Mouse (Mus musculus) thymus, postnatal 0 days (tissue): ENCODE results near the gene Slc12a6. TPM values are rescaled to one million over a fixed set of nuclear protein-coding genes. Genes with fewer than 3 reads are reported as not detected.

Source experiments
- DNase-seq: peaks from one replicate; pipeline ENCODE4 v3.0.0-alpha.2; 2015; ENCODE audit warnings: low spot score
- polyA plus RNA-seq: library from polyadenylated mRNA; unstranded; fragments of >200 nt; fragmentation: Nextera tagmentation; extraction: Ambion mirVana; gene quantifications from 2 replicates; pipeline ENCODE4 v1.2.1, GENCODE M21; 2015

Gene Slc12a6
- polyA plus RNA-seq, result 15.8 and 19.4 TPM in 2 replicates

DNA sequence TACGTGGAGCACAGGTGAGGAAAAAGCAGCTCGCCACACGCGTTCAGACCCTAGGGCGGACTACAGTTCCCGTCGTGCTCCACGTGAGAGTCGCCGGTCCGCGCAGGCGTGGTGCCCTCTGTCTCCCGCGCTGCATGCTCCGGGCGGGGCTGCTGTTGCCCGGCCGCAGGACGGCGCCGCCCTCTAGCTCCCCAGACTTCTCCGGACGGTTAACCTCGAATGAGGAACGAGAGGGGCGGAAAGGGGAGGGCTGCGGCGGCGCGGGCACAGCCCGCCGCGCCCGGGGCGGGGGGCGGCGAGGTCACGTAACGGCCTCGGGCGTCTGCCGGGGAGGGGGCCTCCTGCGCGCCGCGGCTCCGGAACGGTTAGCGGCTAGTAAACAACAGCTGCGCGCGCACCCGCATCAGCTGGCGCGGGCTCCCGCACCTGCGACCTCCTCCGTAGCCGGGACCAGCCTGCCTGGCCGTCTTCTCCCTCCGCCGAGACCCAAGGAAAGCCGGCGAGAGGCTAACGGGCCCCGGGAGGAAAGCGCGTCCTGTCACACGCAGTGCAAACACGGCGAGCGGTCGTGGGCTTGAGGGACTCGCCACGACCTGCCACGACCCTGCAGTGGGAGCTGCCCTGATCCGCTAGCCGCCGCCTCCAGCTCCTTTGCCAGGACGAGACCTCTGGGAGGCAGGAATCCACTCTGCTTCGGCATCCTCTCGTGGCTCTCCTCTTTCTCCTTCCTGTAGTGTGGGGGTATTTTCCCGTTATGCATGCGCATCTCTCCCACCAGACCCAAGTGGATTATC is at the start of gene Slc12a6:
Gene Slc12a6, plus strand, starts transcription at position 378 of the 794 bp plus-strand sequence.
- peak; percentile 94 for DNase-seq

DNA sequence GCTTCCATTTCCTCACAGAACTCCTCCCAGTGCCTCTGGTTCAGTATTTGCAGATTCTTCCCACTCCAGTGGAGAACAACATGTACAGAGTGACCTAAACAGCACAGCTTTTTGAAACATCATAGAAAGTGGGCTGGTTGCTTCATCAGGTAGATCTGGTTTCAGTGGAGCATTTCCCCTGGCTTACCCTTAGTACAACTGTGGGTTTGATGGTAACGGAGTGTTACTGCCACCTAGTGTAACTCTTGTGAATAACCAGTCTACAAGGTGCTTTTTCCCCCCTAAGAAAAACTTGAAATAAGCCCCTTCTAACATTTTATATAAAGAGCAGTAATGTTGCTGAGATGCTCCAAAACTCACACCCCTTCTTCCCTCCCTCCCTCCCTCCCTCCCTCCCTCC is 49.6 kb upstream of the Slc12a6 start:
- DNase-seq, result peak; percentile 30

DNA sequence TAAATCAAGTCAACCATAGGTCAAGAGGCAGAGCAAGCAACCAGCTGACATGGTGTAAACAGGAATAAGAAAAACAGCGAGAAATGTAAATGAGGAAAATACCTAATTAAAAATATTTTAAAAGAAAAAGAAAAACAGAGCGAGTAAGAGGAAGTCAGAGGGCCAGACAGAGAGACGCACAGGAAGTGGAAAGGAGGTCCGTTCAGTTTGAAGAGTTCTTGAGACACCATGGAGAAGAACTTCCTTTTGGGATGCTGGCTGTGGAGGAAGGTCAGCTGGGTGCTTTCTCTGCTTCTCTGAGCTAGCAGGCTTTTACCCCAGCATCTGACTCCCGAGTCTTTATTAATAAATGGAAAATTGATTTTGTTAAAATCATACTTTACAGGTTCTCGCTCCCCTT is 48.0 kb upstream of the Slc12a6 start:
- no peak for DNase-seq

DNA sequence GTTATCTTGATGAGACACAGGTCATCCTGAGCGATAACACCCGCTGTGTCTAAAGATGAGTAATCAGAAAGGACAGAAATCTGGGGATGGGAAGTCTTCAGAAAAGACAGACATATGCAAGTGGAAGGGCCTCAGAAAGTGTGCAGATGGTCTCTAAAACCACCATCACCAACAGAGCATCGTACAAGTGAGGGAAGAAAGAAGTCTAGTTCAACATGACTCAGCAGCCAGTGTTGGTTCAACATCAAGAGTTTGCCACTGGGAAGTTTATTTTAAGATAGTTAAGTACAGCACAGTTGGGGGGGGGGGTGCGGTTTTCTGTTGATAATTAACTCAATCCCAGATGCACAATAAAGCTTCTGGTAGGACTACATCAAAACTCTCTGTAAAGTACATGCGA is 44.7 kb upstream of the Slc12a6 start:
- no peak for DNase-seq

DNA sequence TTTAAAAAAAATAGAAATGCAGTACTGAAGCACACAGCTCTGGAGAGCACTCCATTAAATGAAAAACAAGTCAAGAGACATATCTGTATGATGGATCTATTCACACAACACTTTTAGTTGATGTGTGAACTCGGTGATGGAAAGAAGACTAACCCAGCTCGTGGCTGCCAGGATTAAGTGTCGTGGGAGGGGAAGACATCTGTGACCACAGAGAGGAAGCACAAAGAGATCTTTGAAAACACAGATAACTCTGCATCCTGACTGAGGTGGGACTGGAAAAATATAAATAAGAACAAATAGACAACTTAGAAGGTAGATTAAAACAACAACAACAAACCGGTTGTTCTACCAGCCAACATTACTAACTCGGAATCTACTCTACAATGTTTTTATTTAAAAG is 43.0 kb upstream of the Slc12a6 start:
- DNase-seq, result peak; percentile 9

DNA sequence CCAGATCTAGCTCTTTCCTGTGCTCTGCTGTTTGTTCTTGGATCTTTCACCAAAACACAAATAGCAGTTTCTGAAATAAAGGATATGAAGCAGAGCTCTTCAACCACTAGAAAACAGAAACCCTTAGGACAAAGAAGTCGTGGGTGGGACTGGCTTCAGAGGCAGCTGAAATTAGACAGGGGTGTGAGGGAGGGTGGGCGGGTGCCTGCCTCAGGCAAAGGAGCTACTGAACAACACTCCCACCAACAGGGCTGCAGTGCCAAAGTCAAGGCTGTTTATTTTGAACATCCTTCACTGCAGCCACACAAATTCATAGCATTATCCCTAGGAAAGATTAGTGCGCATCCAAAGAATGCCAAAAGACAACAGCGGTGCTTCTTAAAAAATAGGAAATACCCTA is 41.3 kb upstream of the Slc12a6 start:
- no peak for DNase-seq

DNA sequence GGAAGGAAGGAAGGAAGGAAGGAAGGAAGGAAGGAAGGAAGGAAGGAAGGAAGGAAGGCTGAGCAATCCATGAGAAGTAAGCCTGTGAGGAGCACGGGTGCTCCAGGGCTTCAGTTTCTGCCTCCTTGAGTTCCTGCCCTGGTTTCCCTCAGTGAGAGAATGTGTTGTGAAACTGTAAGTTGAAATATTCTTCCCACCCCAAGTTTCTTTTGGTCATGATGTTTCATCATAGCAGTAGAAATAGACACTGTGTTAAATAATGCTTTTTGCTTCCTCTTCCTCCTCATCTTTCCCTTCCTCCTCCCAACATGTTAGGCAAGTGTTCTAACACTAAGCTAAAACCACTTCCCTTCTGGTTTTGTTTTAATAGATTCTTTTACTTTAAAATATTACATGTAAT is 33.0 kb upstream of the Slc12a6 start:
- DNase-seq, result no peak

DNA sequence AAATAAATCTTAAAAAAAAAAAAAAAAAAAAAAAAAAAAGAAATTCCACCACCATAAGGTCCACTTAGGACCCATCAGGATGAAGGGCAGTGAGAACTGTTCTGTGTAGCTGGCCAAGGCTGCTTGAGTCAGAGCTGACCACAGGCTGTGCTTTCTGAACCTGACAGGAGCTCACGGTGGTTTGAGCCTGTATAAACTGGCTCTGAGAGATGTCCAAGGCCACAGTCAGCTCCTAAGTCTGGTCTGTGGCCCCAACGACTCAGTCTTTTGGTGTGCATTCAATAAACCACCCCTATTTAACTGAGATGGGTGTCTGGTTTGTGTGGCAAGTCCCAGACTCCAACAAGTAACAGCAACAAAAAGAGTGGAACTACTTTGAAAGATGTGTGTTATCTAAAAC is 29.0 kb upstream of the Slc12a6 start:
- no peak for DNase-seq

DNA sequence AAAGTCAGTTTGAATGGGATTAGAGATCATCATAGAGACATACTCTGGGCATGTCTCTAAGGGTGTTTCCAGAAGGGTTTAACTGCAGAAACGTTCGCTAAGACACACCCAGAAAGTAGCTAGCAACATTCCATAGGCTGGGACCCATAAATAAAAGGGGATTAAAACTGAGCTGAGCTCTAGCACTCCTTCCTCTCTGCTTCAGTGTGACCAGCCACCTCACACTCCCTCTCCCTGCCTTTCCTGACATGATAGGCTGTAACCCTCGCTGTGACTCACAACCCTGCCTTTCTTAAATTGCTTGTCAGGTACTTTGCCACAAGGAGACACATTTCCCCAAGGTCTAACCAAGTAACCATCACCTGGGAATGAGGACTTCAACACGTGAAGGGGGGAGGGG is 27.6 kb upstream of the Slc12a6 start:
- DNase-seq, result no peak

DNA sequence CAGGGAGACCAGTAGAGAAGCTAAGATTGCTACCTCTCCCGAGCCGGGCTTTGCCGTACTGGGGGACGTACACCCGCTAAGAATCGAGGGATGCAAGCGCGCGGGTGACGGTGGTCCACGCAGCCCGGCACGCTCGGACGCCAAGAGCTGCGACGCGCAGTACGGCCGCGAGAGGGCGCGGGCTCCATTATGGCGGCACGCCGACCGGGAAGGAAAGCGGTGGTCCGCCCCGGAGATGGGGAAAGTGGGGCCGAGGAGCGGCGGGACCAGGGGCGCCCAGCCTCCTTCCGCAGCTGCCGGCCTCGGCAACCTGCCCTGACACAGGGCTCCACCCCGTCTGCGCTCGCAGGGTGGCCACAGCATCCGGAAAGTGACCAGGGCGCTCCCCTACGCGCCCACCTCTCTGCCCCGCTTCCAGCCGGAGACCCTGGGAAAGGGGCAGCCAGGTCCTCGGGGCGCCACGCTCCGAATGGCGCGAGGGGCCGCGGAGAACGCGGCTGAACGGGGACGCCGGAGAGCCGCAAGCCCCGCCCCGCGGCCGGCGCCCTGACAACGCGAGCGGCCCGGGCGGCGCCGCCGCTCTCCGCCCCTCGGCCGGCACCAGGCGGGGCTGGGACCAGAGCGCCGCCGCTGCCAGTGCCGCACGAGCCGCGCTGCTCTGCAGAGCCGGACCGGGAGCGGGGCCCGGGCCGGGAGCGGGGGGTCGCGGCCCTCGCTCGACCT is 26.3 kb upstream of the Slc12a6 start, which contains the start of gene Lpcat4:
Gene Lpcat4, plus strand, starts transcription at position 257 of the 723 bp plus-strand sequence.
- DNase-seq, result peak; percentile 80

DNA sequence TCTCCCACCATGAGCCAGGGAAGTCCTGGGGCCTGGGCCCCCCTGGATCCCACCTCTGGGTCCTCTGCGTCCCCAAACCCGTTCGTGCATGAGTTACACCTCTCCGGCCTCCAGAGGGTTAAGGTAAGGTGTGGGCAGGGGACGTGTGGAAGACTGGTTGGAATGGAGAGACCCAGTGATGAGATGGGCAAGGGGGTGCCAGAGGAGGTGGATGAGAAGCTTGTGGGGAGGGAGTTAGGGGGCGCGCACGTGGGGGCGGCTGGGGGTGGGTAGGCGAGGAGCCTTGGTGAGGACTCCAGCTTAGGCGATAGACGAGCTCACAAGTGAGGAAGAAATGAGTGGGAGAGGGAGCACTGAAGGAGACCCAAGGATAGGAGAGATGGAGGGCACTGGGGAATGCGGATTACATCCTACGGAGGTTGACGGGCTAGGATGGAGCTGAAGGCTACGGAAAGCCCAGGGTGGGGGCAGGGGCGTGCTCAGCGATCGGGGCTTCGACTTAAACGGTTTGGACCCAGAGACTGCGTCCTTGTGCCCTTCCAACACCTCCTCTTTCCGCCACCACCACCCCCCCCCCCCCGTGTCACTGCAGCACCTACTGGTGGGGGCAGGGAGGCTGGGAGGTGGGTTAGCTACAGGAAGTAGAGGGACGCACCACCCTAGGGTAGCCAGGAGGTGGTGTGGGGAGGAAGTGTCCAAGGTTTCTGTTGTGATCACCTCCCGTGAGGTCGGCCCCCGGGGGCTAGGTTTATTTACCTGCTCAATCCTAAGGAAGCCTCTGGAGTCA is 25.5 kb upstream of the Slc12a6 start:
- peak; percentile 51 for DNase-seq

DNA sequence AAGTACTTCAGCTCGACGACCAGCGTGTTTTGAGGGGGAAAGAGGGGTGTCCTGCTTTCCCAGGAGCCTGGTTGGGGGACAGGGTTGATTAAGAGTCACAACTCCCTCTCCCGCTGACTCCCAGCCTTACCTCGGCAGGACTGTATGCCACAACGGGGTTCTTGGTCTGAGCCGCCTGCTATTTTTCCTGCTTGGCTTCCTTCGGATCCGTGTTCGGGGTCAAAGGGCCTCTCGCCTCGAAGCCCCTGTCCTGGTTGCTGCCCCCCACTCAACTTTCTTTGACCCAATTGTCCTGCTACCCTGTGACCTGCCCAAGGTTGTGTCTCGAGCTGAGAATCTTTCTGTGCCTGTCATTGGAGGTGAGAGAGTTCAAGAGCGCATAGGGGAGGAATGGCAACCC is 23.8 kb upstream of the Slc12a6 start:
- DNase-seq, result no peak

DNA sequence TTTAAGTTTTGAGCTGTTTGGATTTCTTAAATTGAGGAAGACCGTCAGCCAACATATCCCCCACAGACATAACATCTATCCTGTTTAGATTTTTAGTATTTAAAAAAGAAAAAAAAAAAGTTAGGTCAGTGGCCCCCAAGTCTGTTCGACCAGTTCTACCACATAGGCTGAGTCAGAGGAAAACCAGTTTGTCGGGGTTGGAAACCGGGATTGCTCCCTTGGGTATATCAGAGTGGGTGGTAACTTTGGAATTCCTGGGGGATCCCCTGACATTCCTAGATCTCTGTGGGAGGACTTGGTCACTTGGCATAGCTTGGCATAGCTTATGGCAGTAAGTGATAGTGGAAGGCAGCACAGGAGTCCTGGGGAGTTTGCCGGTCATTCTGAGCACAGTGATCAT is 20.3 kb upstream of the Slc12a6 start:
- no peak for DNase-seq

DNA sequence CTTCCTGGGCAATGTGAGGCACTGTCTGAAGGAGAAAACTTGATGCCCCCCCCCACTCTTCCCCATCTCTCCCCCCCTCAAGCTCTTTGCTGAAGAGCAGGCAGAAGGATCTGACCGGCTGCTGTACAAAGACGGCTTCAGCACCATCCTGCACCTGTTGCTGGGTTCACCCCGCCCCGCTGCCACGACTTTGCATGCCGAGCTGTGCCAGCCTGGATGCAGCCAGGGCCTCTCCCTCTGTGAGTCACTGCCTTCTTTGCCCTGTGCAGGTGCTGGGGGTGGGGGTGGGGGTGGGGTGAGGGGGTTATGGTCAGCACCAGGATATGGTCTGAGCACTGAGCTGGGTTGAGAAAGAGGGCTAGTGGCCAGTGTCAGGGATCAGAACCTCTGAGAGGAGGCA is 19.4 kb upstream of the Slc12a6 start:
- DNase-seq, result no peak

DNA sequence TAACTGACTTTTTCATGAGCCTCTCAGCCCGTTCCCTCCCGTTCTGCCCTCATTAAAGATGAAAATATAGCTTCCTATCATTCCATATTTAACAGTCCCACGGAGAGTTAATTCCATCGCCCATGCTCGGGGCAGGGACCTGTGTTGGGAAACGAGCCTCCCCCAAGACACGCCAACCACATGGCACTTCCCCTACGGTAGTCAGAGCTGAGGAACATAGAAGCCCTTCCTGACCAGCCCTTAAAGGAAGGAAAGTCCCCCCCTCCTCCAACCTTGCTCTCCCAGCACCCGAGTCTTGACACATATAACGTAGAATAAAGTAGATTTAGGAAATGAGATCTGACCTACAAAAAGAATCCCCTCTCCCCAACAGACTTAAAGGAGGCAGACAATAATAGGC is 18.3 kb upstream of the Slc12a6 start:
- no peak for DNase-seq

DNA sequence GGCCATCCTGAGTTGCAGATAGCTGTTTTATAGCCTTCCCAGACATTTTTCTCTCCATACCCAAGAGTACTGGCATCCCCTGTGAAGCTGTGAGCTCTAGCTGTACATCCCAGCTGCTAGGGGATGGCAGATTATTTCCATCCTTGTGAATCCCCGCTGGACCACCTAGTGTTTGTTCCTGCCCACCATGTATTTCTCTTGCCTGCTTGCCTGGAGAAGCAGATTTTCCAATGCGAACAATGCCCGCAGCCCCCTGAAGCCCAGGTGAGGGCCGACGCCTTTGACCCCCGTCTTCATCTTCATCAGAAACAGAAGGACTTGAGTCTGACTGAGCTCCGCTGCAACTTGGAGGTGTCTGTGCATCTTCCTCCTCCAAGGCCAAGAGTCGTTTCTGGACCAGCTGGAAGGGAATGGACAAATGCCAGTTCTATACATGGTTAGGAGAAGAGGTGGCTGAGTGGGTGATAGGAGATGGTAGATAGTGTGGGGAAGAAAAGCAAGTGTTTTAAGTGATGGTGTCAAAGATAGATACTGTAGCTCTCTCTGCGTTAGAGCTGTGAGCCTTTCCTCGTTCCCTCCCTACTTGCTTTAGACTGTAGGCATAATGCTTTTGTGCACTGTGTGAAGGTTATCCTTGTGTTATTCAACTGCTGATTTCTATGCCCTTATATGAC is 15.7 kb upstream of the Slc12a6 start:
- no peak for DNase-seq

DNA sequence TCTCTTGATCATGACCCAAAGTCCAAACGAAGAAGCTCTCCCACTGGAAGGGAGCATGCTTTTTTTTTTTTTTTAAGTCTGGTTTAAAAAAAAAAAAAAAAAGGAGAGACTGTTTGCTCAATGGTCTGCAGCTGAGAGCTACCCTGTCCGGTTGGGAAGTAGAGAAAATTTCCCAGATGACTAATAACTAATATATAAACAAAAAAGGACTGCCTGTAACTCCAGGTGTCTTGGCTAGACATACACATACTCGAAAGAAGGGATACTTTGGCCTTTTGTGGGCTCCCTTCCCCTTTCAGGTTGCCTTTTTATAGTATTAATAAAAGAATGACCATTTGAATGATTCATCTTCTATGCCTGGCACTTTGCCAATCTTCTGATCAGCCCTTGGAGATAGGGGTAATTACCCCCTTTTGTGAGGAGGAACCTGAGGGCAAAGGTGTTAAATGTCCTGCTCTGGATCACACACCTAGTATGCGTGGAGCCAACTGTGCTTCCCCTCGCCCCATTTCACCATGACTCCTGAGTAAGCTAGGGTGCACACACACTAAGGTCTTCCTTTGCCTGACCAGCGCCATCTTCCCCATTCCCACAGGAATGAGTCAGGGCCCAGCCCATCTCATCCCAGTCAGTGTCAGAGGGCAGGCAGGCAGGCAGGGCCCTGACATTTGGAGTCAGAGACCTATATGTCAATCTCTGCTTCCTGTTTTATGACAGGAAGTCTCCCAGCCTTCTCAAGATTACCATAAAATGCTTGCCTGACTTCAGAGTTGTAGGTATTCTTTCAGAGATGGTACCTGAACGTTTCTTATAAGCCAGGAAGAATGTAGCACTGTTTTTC is 10.7 kb upstream of the Slc12a6 start:
- no peak for DNase-seq

DNA sequence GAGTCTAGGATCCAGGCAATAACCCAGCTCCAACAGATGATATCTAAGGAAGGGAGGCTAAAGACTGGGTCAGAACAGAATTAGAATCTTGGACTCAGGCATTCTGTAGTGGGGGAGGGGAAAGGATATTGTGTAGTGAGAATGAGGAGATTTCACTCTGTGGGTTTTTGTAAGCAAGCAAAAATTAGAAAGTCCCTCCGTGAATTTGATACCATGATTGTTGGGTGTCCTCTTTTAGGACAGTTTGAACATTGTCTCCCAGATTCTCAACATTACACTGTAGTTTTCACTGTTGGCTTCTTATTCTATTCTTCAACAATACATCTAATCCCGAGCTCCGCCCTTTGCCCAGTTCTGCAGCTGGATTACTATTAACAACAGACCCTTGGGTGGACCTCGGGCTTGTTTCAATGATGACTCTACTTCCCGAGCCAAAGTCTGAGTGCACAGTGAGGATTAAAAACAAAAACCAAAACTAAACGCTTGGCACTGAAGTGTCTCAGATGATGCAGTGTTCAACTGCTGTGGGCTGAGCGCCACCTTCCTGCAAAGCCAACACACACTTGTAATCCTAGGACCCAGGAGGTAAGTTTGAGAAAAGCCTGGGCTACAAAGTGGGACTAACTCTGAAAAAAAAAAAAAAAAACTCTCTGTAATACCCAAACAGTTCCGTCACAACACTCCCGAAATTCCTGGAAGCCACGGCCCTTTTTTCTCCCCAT is 6.2 kb upstream of the Slc12a6 start, which contains the start of gene Nutm1:
Gene Nutm1, minus strand, starts transcription at position 51 of the 722 bp plus-strand sequence.
- no peak for DNase-seq
